Mouse (Mus musculus) lung, postnatal 0 days (tissue): ENCODE data around the gene Rspo1. TPM values are rescaled to one million over a fixed set of nuclear protein-coding genes. Genes with fewer than 3 reads are reported as not detected.
A peak's percentile ranks its signal among the peaks of the same experiment; 100 is the strongest.
"Not testable (repeated sequence)": the region's sequence is repeated elsewhere in the genome, so short reads cannot be mapped to it uniquely, and the experiment has no call there.

Source experiments
- ATAC-seq: fragments of 200-750 bp; cut with Nextera tagmentation; 2 replicates; pipeline ENCODE4 v1.8.0; 2017; ENCODE audit warnings: moderate library complexity
- DNase-seq: peaks from one replicate; pipeline ENCODE4 v3.0.0-alpha.2; 2016; ENCODE audit warnings: low spot score
- H3K27ac ChIP-seq: fragments of 300-500 bp; sonication (generic); 2 replicates; pipeline ENCODE4 v1.5.1; 2014; ENCODE audit warnings: antibody characterized with exemption, mild to moderate bottlenecking, low read length, mixed read lengths
- H3K27me3 ChIP-seq: fragments of 300-500 bp; sonication (generic); replicated peaks from 2 replicates; pipeline ENCODE4 v1.6.1; 2014; ENCODE audit warnings: low read length, mixed read lengths; ENCODE audit not compliant: insufficient read depth
- H3K36me3 ChIP-seq: fragments of 300-500 bp; sonication (generic); 2 replicates; pipeline ENCODE4 v1.6.1; 2014; ENCODE audit warnings: low read length, mixed read lengths; ENCODE audit not compliant: insufficient read depth
- H3K4me1 ChIP-seq: fragments of 300-500 bp; sonication (generic); 2 replicates; pipeline ENCODE4 v1.6.1; 2014; ENCODE audit warnings: antibody characterized with exemption, low read depth, low read length, mixed read lengths; ENCODE audit not compliant: insufficient read depth
- H3K4me2 ChIP-seq: fragments of 300-500 bp; sonication (generic); replicated peaks from 2 replicates; pipeline ENCODE4 v1.6.1; 2014; ENCODE audit warnings: low read depth, mild to moderate bottlenecking, low read length, moderate library complexity, mixed read lengths
- H3K4me3 ChIP-seq: fragments of 300-500 bp; sonication (generic); 2 replicates; pipeline ENCODE4 v1.5.1; 2014; ENCODE audit warnings: low read depth, low read length
- H3K9ac ChIP-seq: fragments of 300-500 bp; sonication (generic); replicated peaks from 2 replicates; pipeline ENCODE4 v1.6.1; 2014; ENCODE audit warnings: low read depth, mild to moderate bottlenecking
- H3K9me3 ChIP-seq: fragments of 300-500 bp; sonication (generic); 2 replicates; pipeline ENCODE4 v1.6.1; 2016; ENCODE audit warnings: low read length, mixed read lengths
- CTCF ChIP-seq: IDR thresholded peaks from 2 replicates; pipeline ENCODE4 v1.5.1; 2016; ENCODE audit warnings: antibody characterized with exemption, mild to moderate bottlenecking
- EP300 ChIP-seq: IDR thresholded peaks from 2 replicates; pipeline ENCODE4 v1.6.1; 2016; ENCODE audit warnings: antibody characterized with exemption, mild to moderate bottlenecking, control low read depth
- WGBS: fragments of 180-500 bp; shearing (Covaris S2); extraction: QIAGEN DNeasy Blood & Tissue Kit; methylation state at CpG from one replicate; pipeline ENCODE4 v1.1.7; 2014; 5-methylcytosine and 5-hydroxymethylcytosine counted together
- polyA plus RNA-seq: library from polyadenylated mRNA; unstranded; fragments of >200 nt; fragmentation: Nextera tagmentation; extraction: Ambion mirVana; gene quantifications from 2 replicates; pipeline ENCODE4 v1.2.1, GENCODE M21; 2015

Rspo1 gene
- 6.5 and 7.2 TPM in 2 replicates for polyA plus RNA-seq

DNA sequence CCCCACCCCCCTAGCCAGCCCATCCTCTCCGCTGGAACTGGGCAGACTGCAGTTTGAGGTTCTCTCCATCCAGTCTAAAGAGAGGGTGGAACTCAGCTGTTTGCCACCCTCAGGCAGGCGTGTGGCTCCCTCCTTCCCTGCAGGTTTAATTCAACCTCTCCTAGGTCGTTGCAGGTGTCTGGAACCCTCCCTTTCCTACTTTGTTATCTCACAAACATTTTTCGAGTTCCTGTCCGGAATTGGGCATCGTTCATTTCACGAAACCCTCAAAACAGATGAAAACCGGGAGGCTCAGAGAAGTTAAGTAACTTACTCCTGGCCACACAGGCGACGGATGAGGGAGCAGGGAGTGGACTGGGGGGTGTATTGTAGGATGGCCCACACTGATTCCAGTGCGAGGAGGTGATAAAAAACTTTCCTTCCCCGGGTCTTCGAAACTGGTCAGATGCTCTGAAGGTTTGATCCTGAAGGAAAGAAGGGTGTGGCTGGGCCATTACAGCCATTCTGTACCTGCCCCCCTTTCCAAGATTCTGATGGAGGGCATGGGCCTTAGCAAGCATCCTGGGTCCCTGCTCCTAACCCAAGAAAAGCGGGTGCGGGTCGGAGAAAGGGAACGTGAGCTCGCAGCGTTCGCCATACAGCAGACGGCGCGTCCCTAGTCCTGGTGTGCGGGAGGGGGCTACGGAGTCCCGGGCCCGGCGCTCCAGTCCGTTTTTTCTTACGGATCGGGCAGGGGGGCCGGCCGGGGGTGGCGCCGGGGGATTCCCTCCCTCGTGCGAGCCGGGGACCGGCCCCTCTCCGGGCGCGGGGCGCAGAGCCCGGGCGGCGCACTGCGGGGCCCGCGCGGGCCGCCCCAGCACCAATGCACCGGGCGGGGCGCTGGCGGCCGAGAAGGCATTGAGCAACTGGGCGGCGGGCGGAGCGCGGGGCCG lies at the start of gene Rspo1:
Rspo1 (plus strand) TSS at position 760 of the 932 bp plus-strand sequence.
- Histone ChIP-seq H3K4me3 (peak within 1 kb of the TSS; percentile 45), H3K27ac (no peak within 1 kb of the TSS), H3K4me2 (peak within 1 kb of the TSS; percentile 67), H3K36me3 (no peaks in the 10 kb centered on the region), H3K9ac (no peak within 1 kb of the TSS; the same call in 1 of the 2 replicates), H3K9me3 (no peaks in the 10 kb centered on the region), H3K4me1 (no peaks in the 10 kb centered on the region), H3K27me3 (peaks cover 31% of the 10 kb centered on the region)
- DNase-seq (no peak), ATAC-seq (peak; percentile 37; the same call in 1 of the 2 replicates)
- TF ChIP-seq CTCF = no peak
- WGBS = 3% methylated on average over 50 of the region's 62 CpGs

GRCm38 (mm10) chr4:124936613-124937471 lies 49.4 kb upstream of the Rspo1 start, which contains the start of gene 9930104L06Rik:
9930104L06Rik (plus strand) TSS chr4:124937048.
- Histone ChIP-seq H3K27ac (no peak within 1 kb of the TSS), H3K4me2 (peak within 1 kb of the TSS; percentile 89), H3K4me1 (peaks cover 7% of the 10 kb centered on the region; the same call in 1 of the 2 replicates), H3K9ac (peak within 1 kb of the TSS; percentile 72), H3K36me3 (no peaks in the 10 kb centered on the region), H3K9me3 (no peaks in the 10 kb centered on the region), H3K27me3 (no peaks in the 10 kb centered on the region), H3K4me3 (peak within 1 kb of the TSS; percentile 63)
- 1% methylated on average over 52 of the region's 52 CpGs for WGBS
- peak; percentile 99 for DNase-seq
- TF ChIP-seq CTCF (no peak), EP300 (peak; percentile 82)
- ATAC-seq = peak; percentile 100

DNA sequence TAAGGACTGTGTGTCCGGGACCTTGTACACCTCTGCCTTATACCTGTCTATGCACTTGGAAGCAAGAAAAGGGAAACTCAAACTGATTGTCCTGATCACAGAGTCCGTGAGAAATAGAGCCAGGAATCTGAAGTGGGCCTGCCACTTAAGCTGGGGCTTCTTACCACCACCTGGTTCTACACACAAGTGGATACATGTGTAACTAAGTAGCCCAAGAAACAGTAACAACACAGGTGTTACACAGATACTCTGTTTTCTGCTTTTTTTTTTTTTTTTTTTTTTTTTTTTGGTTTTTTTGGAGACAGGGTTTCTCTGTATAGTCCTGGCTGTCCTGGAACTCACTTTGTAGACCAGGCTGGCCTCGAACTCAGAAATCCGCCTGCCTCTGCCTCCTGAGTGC lies 47.0 kb upstream of the Rspo1 start, which contains the start of gene Cdca8:
Cdca8 (minus strand) TSS at position 101 of the 400 bp plus-strand sequence.
- not testable (repeated sequence) for ATAC-seq, H3K4me2 ChIP-seq, H3K4me3 ChIP-seq, H3K9ac ChIP-seq, H3K36me3 ChIP-seq, H3K4me1 ChIP-seq, H3K27ac ChIP-seq, H3K27me3 ChIP-seq, H3K9me3 ChIP-seq, DNase-seq
- WGBS = 88% methylated on average over 4 of the region's 4 CpGs

DNA sequence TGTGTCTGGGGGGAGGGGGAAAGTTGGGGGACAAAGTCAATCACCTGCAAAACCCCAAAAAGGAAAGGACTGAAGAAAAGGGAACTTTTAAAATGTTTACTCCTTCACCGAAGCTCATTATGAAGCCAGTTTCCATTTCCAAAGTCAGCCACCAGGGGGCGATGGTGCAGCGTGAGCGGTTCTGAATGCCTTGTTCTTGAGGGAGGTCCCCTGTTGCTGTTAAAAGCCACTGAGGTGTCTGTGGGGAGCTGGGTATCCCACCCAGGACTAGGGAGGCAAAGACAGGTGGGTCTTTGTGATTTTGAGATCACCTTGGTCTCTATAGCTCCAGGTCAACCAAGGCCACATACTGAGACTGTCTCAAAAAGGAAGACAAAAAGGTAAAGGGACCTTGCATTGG lies 43.2 kb upstream of the Rspo1 start:
- TF ChIP-seq EP300 (no peak), CTCF (peak; percentile 96)
- Histone ChIP-seq H3K4me2 (no peak overlapping the region), H3K4me3 (no peak overlapping the region), H3K27me3 (no peaks in the 10 kb centered on the region), H3K4me1 (no peaks in the 10 kb centered on the region), H3K36me3 (0 out of 2 replicates have a peak, but pooled peaks cover 5% of the 10 kb centered on the region), H3K27ac (no peak overlapping the region), H3K9me3 (no peaks in the 10 kb centered on the region), H3K9ac (no peak overlapping the region)
- 5% methylated on average over 4 of the region's 4 CpGs for WGBS
- peak; percentile 25; the same call in 1 of the 2 replicates for ATAC-seq
- DNase-seq = peak; percentile 64

GRCm38 (mm10) chr4:124943781-124944180 lies 42.4 kb upstream of the Rspo1 start:
- no peak overlapping the region for H3K9ac ChIP-seq
- H3K4me3 ChIP-seq = no peak overlapping the region
- 74% methylated on average over 5 of the region's 5 CpGs for WGBS
- no peaks in the 10 kb centered on the region for H3K27me3 ChIP-seq
- no peaks in the 10 kb centered on the region for H3K9me3 ChIP-seq
- no peak for ATAC-seq
- DNase-seq = no peak
- H3K27ac ChIP-seq = no peak overlapping the region
- TF ChIP-seq EP300 (no peak), CTCF (no peak)
- H3K4me2 ChIP-seq = no peak overlapping the region
- no peaks in the 10 kb centered on the region for H3K4me1 ChIP-seq
- 0 out of 2 replicates have a peak, but pooled peaks cover 5% of the 10 kb centered on the region for H3K36me3 ChIP-seq

DNA sequence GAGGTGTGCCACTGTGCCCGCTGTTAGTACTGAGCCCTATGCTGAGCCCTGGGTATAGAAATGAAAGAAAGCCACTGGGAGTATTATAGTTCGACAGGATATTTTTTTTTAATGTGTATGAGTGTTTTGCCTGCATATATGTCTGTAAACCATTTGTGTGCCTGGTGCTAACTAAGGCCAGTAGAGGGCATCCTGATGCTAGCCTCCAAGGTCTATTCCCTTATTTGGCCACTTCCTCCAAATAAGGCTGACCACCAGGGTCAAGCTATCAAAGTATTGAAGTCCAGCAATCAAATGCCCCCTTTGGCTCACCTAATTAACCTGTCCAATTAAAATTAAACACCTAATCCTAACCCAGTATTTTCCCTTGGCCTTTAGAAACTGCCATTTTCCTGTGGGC lies 41.3 kb upstream of the Rspo1 start:
- TF ChIP-seq CTCF = peak; percentile 64
- TF ChIP-seq EP300 = no peak
- H3K9me3 ChIP-seq = no peaks in the 10 kb centered on the region
- 54% methylated on average over 2 of the region's 2 CpGs for WGBS
- H3K4me3 ChIP-seq = no peak overlapping the region
- H3K27me3 ChIP-seq = no peaks in the 10 kb centered on the region
- ATAC-seq = no peak
- no peak overlapping the region for H3K27ac ChIP-seq
- H3K4me2 ChIP-seq = no peak overlapping the region
- no peak overlapping the region for H3K9ac ChIP-seq
- peak; percentile 37 for DNase-seq
- no peaks in the 10 kb centered on the region for H3K4me1 ChIP-seq
- H3K36me3 ChIP-seq = 0 out of 2 replicates have a peak, but pooled peaks cover 5% of the 10 kb centered on the region
